Mouse (Mus musculus) heart, embryonic 16.5 days (tissue): ENCODE results near the gene Pamr1. TPM values are rescaled to one million over a fixed set of nuclear protein-coding genes. Genes with fewer than 3 reads are reported as not detected.

Experiments used
- ATAC-seq: fragments of 200-750 bp; cut with Nextera tagmentation; replicated peaks from 2 replicates; pipeline ENCODE4 v1.8.0; 2017; ENCODE audit warnings: moderate number of reproducible peaks; ENCODE audit not compliant: insufficient read depth, low FRiP score; ENCODE audit errors: extremely low read depth
- H3K27ac ChIP-seq: fragments of 300-500 bp; sonication (generic); 2 replicates; pipeline ENCODE4 v1.5.1; 2014; ENCODE audit warnings: mild to moderate bottlenecking, low read length, control low read depth, moderate library complexity
- H3K27me3 ChIP-seq: fragments of 300-500 bp; sonication (generic); 2 replicates; pipeline ENCODE4 v1.6.1; 2014; ENCODE audit warnings: low read length, mixed read lengths; ENCODE audit not compliant: control insufficient read depth, insufficient read depth
- H3K36me3 ChIP-seq: fragments of 300-500 bp; sonication (generic); 2 replicates; pipeline ENCODE4 v1.6.1; 2014; ENCODE audit not compliant: control insufficient read depth, insufficient read depth
- H3K4me1 ChIP-seq: fragments of 300-500 bp; sonication (generic); 2 replicates; pipeline ENCODE4 v1.6.1; 2014; ENCODE audit warnings: low read length, mixed read lengths; ENCODE audit not compliant: control insufficient read depth, insufficient read depth
- H3K4me2 ChIP-seq: fragments of 300-500 bp; sonication (generic); 2 replicates; pipeline ENCODE4 v1.6.1; 2014; ENCODE audit warnings: low read depth, mild to moderate bottlenecking, control low read depth, low read length
- H3K4me3 ChIP-seq: fragments of 300-500 bp; sonication (generic); 2 replicates; pipeline ENCODE4 v1.5.1; 2014; ENCODE audit warnings: mild to moderate bottlenecking, control low read depth, low read length
- H3K9ac ChIP-seq: fragments of 300-500 bp; sonication (generic); 2 replicates; pipeline ENCODE4 v1.6.1; 2014; ENCODE audit warnings: low read length, control low read depth
- H3K9me3 ChIP-seq: fragments of 300-500 bp; sonication (generic); replicated peaks from 2 replicates; pipeline ENCODE4 v1.6.1; 2016; ENCODE audit warnings: low read length; ENCODE audit not compliant: control insufficient read depth
- WGBS: fragments of 180-500 bp; shearing (Covaris S2); extraction: QIAGEN DNeasy Blood & Tissue Kit; methylation state at CpG from one replicate; pipeline ENCODE4 v1.1.7; 2014; 5-methylcytosine and 5-hydroxymethylcytosine counted together
- polyA plus RNA-seq: library from polyadenylated mRNA; unstranded; fragments of >200 nt; fragmentation: Nextera tagmentation; extraction: Ambion mirVana; gene quantifications from 2 replicates; pipeline ENCODE4 v1.2.1, GENCODE M21; 2015

Gene Pamr1
- polyA plus RNA-seq, 1 experiment from 2014 or later = 3.5 TPM

GRCm38 (mm10) chr2:102655966-102656725, 106.3 kb downstream of the Pamr1 start:
- Histone ChIP-seq H3K9me3 (no peaks in the 10 kb centered on the region), H3K27me3 (peaks cover 25% of the 10 kb centered on the region), H3K4me2 (no peak overlapping the region), H3K27ac (no peak overlapping the region), H3K36me3 (no peaks in the 10 kb centered on the region), H3K4me3 (no peak overlapping the region), H3K9ac (no peak overlapping the region), H3K4me1 (peaks cover 3% of the 10 kb centered on the region; the same call in 1 of the 2 replicates)
- 76% methylated on average over 8 of the region's 8 CpGs for WGBS
- ATAC-seq = no peak

GRCm38 (mm10) chr2:102657726-102658125, 107.9 kb downstream of the Pamr1 start:
- Histone ChIP-seq H3K4me2 (no peak overlapping the region), H3K4me3 (no peak overlapping the region)

GRCm38 (mm10) chr2:102658163-102658660, 108.4 kb downstream of the Pamr1 start, which contains the start of gene Slc1a2:
TSS of gene Slc1a2 (plus strand) at chr2:102658659.
- H3K27ac ChIP-seq = no peak within 1 kb of the TSS
- peak within 1 kb of the TSS; percentile 68 for H3K9ac ChIP-seq
- ATAC-seq = no peak
- peaks cover 25% of the 10 kb centered on the region for H3K27me3 ChIP-seq
- peak within 1 kb of the TSS; percentile 71 for H3K4me3 ChIP-seq
- H3K9me3 ChIP-seq = no peaks in the 10 kb centered on the region
- H3K4me2 ChIP-seq = peak within 1 kb of the TSS; percentile 99
- H3K36me3 ChIP-seq = no peaks in the 10 kb centered on the region
- H3K4me1 ChIP-seq = peaks cover 3% of the 10 kb centered on the region; the same call in 1 of the 2 replicates
- 4% methylated on average over 20 of the region's 20 CpGs for WGBS

More at GRCm38 (mm10) chr2:102657726-102658125, 107.9 kb downstream of the Pamr1 start:
- WGBS = 36% methylated on average over 7 of the region's 7 CpGs
- no peaks in the 10 kb centered on the region for H3K36me3 ChIP-seq
- no peak overlapping the region for H3K9ac ChIP-seq
- H3K27me3 ChIP-seq = peaks cover 25% of the 10 kb centered on the region
- H3K27ac ChIP-seq = no peak overlapping the region
- H3K9me3 ChIP-seq = no peaks in the 10 kb centered on the region
- ATAC-seq = no peak
- H3K4me1 ChIP-seq = peaks cover 3% of the 10 kb centered on the region; the same call in 1 of the 2 replicates

GRCm38 (mm10) chr2:102658661-102659520, 109.1 kb downstream of the Pamr1 start:
- H3K27ac ChIP-seq = no peak overlapping the region

GRCm38 (mm10) chr2:102659521-102659830, 109.7 kb downstream of the Pamr1 start:
- no peak overlapping the region for H3K27ac ChIP-seq
- peak overlapping the region; percentile 71 for H3K4me3 ChIP-seq
- no peak for ATAC-seq
- peaks cover 5% of the 10 kb centered on the region; the same call in 1 of the 2 replicates for H3K4me1 ChIP-seq
- peak overlapping the region; percentile 99 for H3K4me2 ChIP-seq
- no peaks in the 10 kb centered on the region for H3K9me3 ChIP-seq
- WGBS = 1% methylated on average over 10 of the region's 10 CpGs
- no peaks in the 10 kb centered on the region for H3K36me3 ChIP-seq
- peaks cover 25% of the 10 kb centered on the region for H3K27me3 ChIP-seq
- peak overlapping the region; percentile 68; the same call in 1 of the 2 replicates for H3K9ac ChIP-seq

More at GRCm38 (mm10) chr2:102658661-102659520, 109.1 kb downstream of the Pamr1 start:
- Histone ChIP-seq H3K27me3 (peaks cover 25% of the 10 kb centered on the region), H3K36me3 (no peaks in the 10 kb centered on the region), H3K9ac (peak overlapping the region; percentile 68), H3K9me3 (no peaks in the 10 kb centered on the region), H3K4me3 (peak overlapping the region; percentile 71), H3K4me2 (peak overlapping the region; percentile 99), H3K4me1 (peaks cover 5% of the 10 kb centered on the region; the same call in 1 of the 2 replicates)
- peak; percentile 71 for ATAC-seq
- 1% methylated on average over 63 of the region's 80 CpGs for WGBS

- peaks cover 5% of the 10 kb centered on the region; the same call in 1 of the 2 replicates for H3K4me1 ChIP-seq
- no peaks in the 10 kb centered on the region for H3K36me3 ChIP-seq
- no peak overlapping the region for H3K4me2 ChIP-seq
- H3K27ac ChIP-seq = no peak overlapping the region
- ATAC-seq = no peak
- 51% methylated on average over 2 of the region's 2 CpGs for WGBS
- peaks cover 25% of the 10 kb centered on the region for H3K27me3 ChIP-seq
- H3K9me3 ChIP-seq = no peaks in the 10 kb centered on the region
- H3K4me3 ChIP-seq = no peak overlapping the region
- H3K9ac ChIP-seq = no peak overlapping the region
These were observed 111.2 kb downstream of the Pamr1 start for GRCm38 (mm10) chr2:102661052-102661451.

GRCm38 (mm10) chr2:102662911-102663310, 113.1 kb downstream of the Pamr1 start:
- Histone ChIP-seq H3K27ac (no peak overlapping the region), H3K4me2 (no peak overlapping the region), H3K9me3 (no peaks in the 10 kb centered on the region), H3K4me1 (peaks cover 5% of the 10 kb centered on the region; the same call in 1 of the 2 replicates), H3K36me3 (no peaks in the 10 kb centered on the region), H3K4me3 (no peak overlapping the region), H3K27me3 (peaks cover 19% of the 10 kb centered on the region), H3K9ac (no peak overlapping the region)
- ATAC-seq = no peak
- 57% methylated on average over 9 of the region's 9 CpGs for WGBS

GRCm38 (mm10) chr2:102663339-102663738, 113.5 kb downstream of the Pamr1 start:
- Histone ChIP-seq H3K27ac (no peak overlapping the region), H3K4me3 (no peak overlapping the region), H3K4me2 (no peak overlapping the region), H3K27me3 (peaks cover 17% of the 10 kb centered on the region), H3K9ac (no peak overlapping the region), H3K36me3 (no peaks in the 10 kb centered on the region), H3K4me1 (peaks cover 2% of the 10 kb centered on the region; the same call in 1 of the 2 replicates), H3K9me3 (no peaks in the 10 kb centered on the region)
- 23% methylated on average over 6 of the region's 6 CpGs for WGBS
- no peak for ATAC-seq
